Mouse (Mus musculus): ENCODE measurements around the gene Nsun6. TPM values are rescaled to one million over a fixed set of nuclear protein-coding genes. Genes with fewer than 3 reads are reported as not detected.

The Nsun6 gene
- total and polyA plus RNA-seq, 3 experiments: 0.94 to 4.5 (median 4.3) TPM

- 97% methylated on average over 1 of the region's 1 CpGs for WGBS
- TF ChIP-seq CTCF (IDR thresholded peaks at IDR 0.05) (no peak), EP300 (IDR thresholded peaks at IDR 0.05; ENCODE audit: insufficient read depth, low read depth, low read length) (no peak), POLR2A (IDR thresholded peaks at IDR 0.05; ENCODE audit: insufficient read depth, low read depth, low read length) (no peak)
- DNase-seq: no peak
- intact Hi-C loops (cut with DNase I): no loop called here
- Histone ChIP-seq H3K4me1 (ENCODE audit: control insufficient read depth, insufficient read depth, low read length) (no peaks in the 10 kb centered on the region), H3K79me2 (replicated peaks; ENCODE audit: control insufficient read depth, insufficient read depth, low read length) (no peaks in the 10 kb centered on the region), H3K9ac (ENCODE audit: low read depth, low read length) (no peak overlapping the region), H3K36me3 (ENCODE audit: control insufficient read depth, insufficient read depth, low read length) (no peaks in the 10 kb centered on the region), H3K27ac (no peak overlapping the region), H3K4me3 (no peak overlapping the region), H3K27me3 (ENCODE audit: control insufficient read depth, insufficient read depth, low read length) (no peaks in the 10 kb centered on the region)
These were observed 46.8 kb downstream of the Nsun6 start for GRCm38 (mm10) chr2:15008072-15008471.

- Histone ChIP-seq H3K79me2 (replicated peaks; ENCODE audit: control insufficient read depth, insufficient read depth, low read length) (no peaks in the 10 kb centered on the region), H3K4me1 (ENCODE audit: control insufficient read depth, insufficient read depth, low read length) (no peaks in the 10 kb centered on the region), H3K36me3 (ENCODE audit: control insufficient read depth, insufficient read depth, low read length) (no peaks in the 10 kb centered on the region), H3K27me3 (ENCODE audit: control insufficient read depth, insufficient read depth, low read length) (no peaks in the 10 kb centered on the region), H3K27ac (no peak overlapping the region), H3K9ac (ENCODE audit: low read depth, low read length) (no peak overlapping the region), H3K4me3 (no peak overlapping the region)
- TF ChIP-seq POLR2A (IDR thresholded peaks at IDR 0.05; ENCODE audit: insufficient read depth, low read depth, low read length) (no peak), CTCF (IDR thresholded peaks at IDR 0.05) (no peak), EP300 (IDR thresholded peaks at IDR 0.05; ENCODE audit: insufficient read depth, low read depth, low read length) (no peak)
- 90% methylated on average over 3 of the region's 3 CpGs for WGBS
- DNase-seq: no peak
- intact Hi-C loops (cut with DNase I): no loop called here
These were observed 47.3 kb downstream of the Nsun6 start for GRCm38 (mm10) chr2:15007531-15007930.

GRCm38 (mm10) chr2:14997836-14998235, 57.0 kb downstream of the Nsun6 start:
- Histone ChIP-seq H3K27me3 (ENCODE audit: control insufficient read depth, insufficient read depth, low read length) (no peaks in the 10 kb centered on the region), H3K27ac (no peak overlapping the region), H3K4me1 (ENCODE audit: control insufficient read depth, insufficient read depth, low read length) (no peaks in the 10 kb centered on the region), H3K79me2 (replicated peaks; ENCODE audit: control insufficient read depth, insufficient read depth, low read length) (no peaks in the 10 kb centered on the region), H3K36me3 (ENCODE audit: control insufficient read depth, insufficient read depth, low read length) (no peaks in the 10 kb centered on the region), H3K9ac (ENCODE audit: low read depth, low read length) (no peak overlapping the region), H3K4me3 (no peak overlapping the region)
- intact Hi-C loops (cut with DNase I): no loop called here
- 59% methylated on average over 5 of the region's 5 CpGs for WGBS
- TF ChIP-seq EP300 (IDR thresholded peaks at IDR 0.05; ENCODE audit: insufficient read depth, low read depth, low read length) (no peak), POLR2A (IDR thresholded peaks at IDR 0.05; ENCODE audit: insufficient read depth, low read depth, low read length) (no peak)
- DNase-seq: no peak

GRCm38 (mm10) chr2:14996036-14996435, 58.8 kb downstream of the Nsun6 start:
- intact Hi-C loops (cut with DNase I): no loop called here
- 82% methylated on average over 4 of the region's 4 CpGs for WGBS
- Histone ChIP-seq H3K4me3 (no peak overlapping the region), H3K27me3 (ENCODE audit: control insufficient read depth, insufficient read depth, low read length) (no peaks in the 10 kb centered on the region), H3K4me1 (ENCODE audit: control insufficient read depth, insufficient read depth, low read length) (no peaks in the 10 kb centered on the region), H3K9ac (ENCODE audit: low read depth, low read length) (no peak overlapping the region), H3K36me3 (ENCODE audit: control insufficient read depth, insufficient read depth, low read length) (no peaks in the 10 kb centered on the region), H3K79me2 (replicated peaks; ENCODE audit: control insufficient read depth, insufficient read depth, low read length) (no peaks in the 10 kb centered on the region), H3K27ac (no peak overlapping the region)
- no peak for DNase-seq
- TF ChIP-seq POLR2A (IDR thresholded peaks at IDR 0.05; ENCODE audit: insufficient read depth, low read depth, low read length): no peak
- no peak for TF ChIP-seq CTCF (IDR thresholded peaks at IDR 0.05)

GRCm38 (mm10) chr2:14992531-14992930, 62.3 kb downstream of the Nsun6 start:
- H3K27me3 ChIP-seq (ENCODE audit: control insufficient read depth, insufficient read depth, low read length): no peaks in the 10 kb centered on the region
- no peaks in the 10 kb centered on the region for H3K4me1 ChIP-seq (ENCODE audit: control insufficient read depth, insufficient read depth, low read length)
- DNase-seq: no peak
- H3K4me3 ChIP-seq: no peak overlapping the region
- H3K9ac ChIP-seq (ENCODE audit: low read depth, low read length): no peak overlapping the region
- intact Hi-C loops (cut with DNase I): no loop called here
- no peak overlapping the region for H3K27ac ChIP-seq
- TF ChIP-seq POLR2A (IDR thresholded peaks at IDR 0.05; ENCODE audit: insufficient read depth, low read depth, low read length) (no peak), EP300 (IDR thresholded peaks at IDR 0.05; ENCODE audit: insufficient read depth, low read depth, low read length) (no peak), CTCF (IDR thresholded peaks at IDR 0.05) (no peak)
- H3K36me3 ChIP-seq (ENCODE audit: control insufficient read depth, insufficient read depth, low read length): no peaks in the 10 kb centered on the region
- WGBS: 89% methylated on average over 4 of the region's 4 CpGs
- no peaks in the 10 kb centered on the region for H3K79me2 ChIP-seq (replicated peaks; ENCODE audit: control insufficient read depth, insufficient read depth, low read length)

DNA sequence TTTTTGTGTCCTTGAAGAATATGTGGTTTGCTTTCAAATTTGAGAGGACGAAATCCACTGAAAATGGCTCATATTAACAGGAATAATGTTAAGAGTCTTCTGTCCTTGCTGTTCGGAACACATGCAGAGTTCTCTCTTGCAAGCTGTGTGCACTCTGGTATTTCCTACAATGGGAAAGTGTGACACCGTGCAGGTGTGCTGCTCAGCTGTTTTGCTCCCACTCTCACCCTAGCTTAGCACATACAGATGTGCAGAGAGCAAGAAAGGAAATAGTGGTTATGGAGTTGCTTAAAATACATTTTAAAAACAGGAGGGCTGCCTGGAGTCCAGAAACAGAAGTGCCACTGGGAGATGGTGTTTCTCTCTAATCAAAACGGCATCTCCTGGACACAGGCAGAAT, 65.5 kb downstream of the Nsun6 start:
- TF ChIP-seq CTCF (IDR thresholded peaks at IDR 0.05): no peak
- TF ChIP-seq POLR2A (IDR thresholded peaks at IDR 0.05; ENCODE audit: insufficient read depth, low read depth, low read length): no peak
- TF ChIP-seq EP300 (IDR thresholded peaks at IDR 0.05; ENCODE audit: insufficient read depth, low read depth, low read length): no peak
- Histone ChIP-seq H3K4me1 (ENCODE audit: control insufficient read depth, insufficient read depth, low read length) (no peaks in the 10 kb centered on the region), H3K27ac (no peak overlapping the region), H3K9ac (ENCODE audit: low read depth, low read length) (no peak overlapping the region), H3K36me3 (ENCODE audit: control insufficient read depth, insufficient read depth, low read length) (no peaks in the 10 kb centered on the region), H3K79me2 (replicated peaks; ENCODE audit: control insufficient read depth, insufficient read depth, low read length) (no peaks in the 10 kb centered on the region), H3K4me3 (no peak overlapping the region), H3K27me3 (ENCODE audit: control insufficient read depth, insufficient read depth, low read length) (no peaks in the 10 kb centered on the region)
- DNase-seq: no peak
- WGBS: 83% methylated on average over 4 of the region's 4 CpGs
- intact Hi-C loops (cut with DNase I): no loop called here

Data from heart, adult 2 months (tissue).